ENCODE assay signal across 27 mouse cellular contexts in genomic region chr19:46672766-46673418, GRCm38 (mm10). TPM values are rescaled to one million over a fixed set of nuclear protein-coding genes. Genes with fewer than 3 reads are reported as not detected.
DNase-seq lines count a peak whose midpoint lies in the region; ATAC-seq and TF ChIP-seq lines count a peak whose summit lies in the region.
"Had no signal": no experiment of that assay in that cellular context is flagged by ENCODE, and none has a peak within 500 bp of the region (broad histone marks: within the 10 kb centered on the region; RNA-seq: fewer than 3 reads in every experiment).

Gene Cyp17a1, minus strand, starts transcription at chr19:46673172.

- H3K4me3 ChIP-seq in liver, adult 2 months (ENCODE audit: insufficient read depth, low read depth, low read length), result no peak within 1 kb of the TSS
- H3K4me3 ChIP-seq in kidney, embryonic 14.5 days (ENCODE audit: low read length), result no peak within 1 kb of the TSS
- H3K4me3 ChIP-seq: forebrain, embryonic 10.5 days; heart, embryonic 15.5 days; hindbrain, embryonic 15.5 days; midbrain, embryonic 12.5 days; neural tube, embryonic 13.5 days had no signal

- no peaks in the 10 kb centered on the region for H3K9me3 ChIP-seq in kidney, embryonic 14.5 days (ENCODE audit: control insufficient read depth, low read length)
- H3K9me3 ChIP-seq: forebrain, embryonic 10.5 days; heart, embryonic 15.5 days; hindbrain, embryonic 15.5 days; midbrain, embryonic 12.5 days; neural tube, embryonic 13.5 days had no signal

- 22% methylated on average over 5 of the region's 5 CpGs for WGBS in liver, adult 2 months
- WGBS in kidney, embryonic 14.5 days, result 47% methylated on average over 5 of the region's 5 CpGs

- DNase-seq in liver, adult 2 months (ENCODE audit: extremely low read depth, low read depth, low spot score), result peak; percentile 100
- DNase-seq in liver (no peak), MEL-GATA-1-ER (ENCODE audit: extremely low read depth, low read depth) (peak; percentile 77)
- peak; percentile 61 for DNase-seq in adrenal gland, postnatal 10 days
- no peak for DNase-seq in layer of hippocampus, postnatal 36 days
- DNase-seq: cerebellum, postnatal 14 days; forebrain, postnatal 0 days; heart, postnatal 4 days; kidney, adult 18-20 months; kidney, postnatal 10 days; lung, embryonic 14.5 days; lung, postnatal 4 days; thymus, postnatal 14 days had no signal

- H3K9ac ChIP-seq in liver, adult 2 months (ENCODE audit: low read depth, low read length), result peak within 1 kb of the TSS; percentile 45; the same call in 1 of the 2 replicates
- no peak within 1 kb of the TSS for H3K9ac ChIP-seq in kidney, embryonic 14.5 days (ENCODE audit: low read depth, low read length)
- H3K9ac ChIP-seq: forebrain, postnatal 0 days; heart, embryonic 15.5 days; hindbrain, embryonic 15.5 days; lung, embryonic 14.5 days; midbrain, embryonic 12.5 days; neural tube, embryonic 13.5 days had no signal

- TF ChIP-seq POLR2A in liver, adult 2 months (IDR thresholded peaks at IDR 0.05; ENCODE audit: extremely low read depth, insufficient read depth, low read length), result no peak

- TF ChIP-seq CTCF in liver, adult 2 months (IDR thresholded peaks at IDR 0.05; ENCODE audit: low read depth, low read length), result no peak

- H3K27ac ChIP-seq in liver, adult 2 months (replicated peaks; ENCODE audit: insufficient read depth, low read depth, low read length), result peak within 1 kb of the TSS; percentile 50
- no peak within 1 kb of the TSS for H3K27ac ChIP-seq in kidney, embryonic 14.5 days (ENCODE audit: low read depth, low read length)
- H3K27ac ChIP-seq: forebrain, embryonic 10.5 days; heart, embryonic 15.5 days; hindbrain, embryonic 15.5 days; midbrain, embryonic 12.5 days; neural tube, embryonic 13.5 days had no signal

- H3K4me1 ChIP-seq in liver, adult 2 months (ENCODE audit: control insufficient read depth, insufficient read depth, low read length), result peaks cover 32% of the 10 kb centered on the region
- no peaks in the 10 kb centered on the region for H3K4me1 ChIP-seq in kidney, embryonic 14.5 days (ENCODE audit: control insufficient read depth, insufficient read depth, low read length)
- H3K4me1 ChIP-seq: hindbrain, embryonic 15.5 days; midbrain, embryonic 12.5 days; neural tube, embryonic 13.5 days had no signal

- H3K36me3 ChIP-seq in liver, adult 2 months (ENCODE audit: control insufficient read depth, insufficient read depth, low read length), result no peaks in the 10 kb centered on the region
- no peaks in the 10 kb centered on the region for H3K36me3 ChIP-seq in kidney, embryonic 14.5 days (ENCODE audit: control insufficient read depth, insufficient read depth, low read length)
- H3K36me3 ChIP-seq: forebrain, embryonic 10.5 days; heart, embryonic 15.5 days; hindbrain, embryonic 15.5 days; midbrain, embryonic 12.5 days; neural tube, embryonic 13.5 days had no signal

- ATAC-seq in megakaryocyte progenitor cell, adult 5-6 weeks (replicated peaks; ENCODE audit: poor library complexity), result peak; percentile 52
- no peak for ATAC-seq in kidney, embryonic 14.5 days (ENCODE audit: low FRiP score, low TSS enrichment)
- ATAC-seq: forebrain, postnatal 0 days; Patski had no signal

- no peaks in the 10 kb centered on the region for H3K79me2 ChIP-seq in liver, adult 2 months (ENCODE audit: control insufficient read depth, insufficient read depth, low read length)

- no peak within 1 kb of the TSS for H3K4me2 ChIP-seq in kidney, embryonic 14.5 days (replicated peaks; ENCODE audit: low read depth, low read length)
- H3K4me2 ChIP-seq: heart, embryonic 15.5 days; hindbrain, embryonic 15.5 days; lung, embryonic 14.5 days; midbrain, embryonic 12.5 days; neural tube, embryonic 13.5 days had no signal

- no peaks in the 10 kb centered on the region for H3K27me3 ChIP-seq in liver, adult 2 months (ENCODE audit: control insufficient read depth, insufficient read depth, low read length)
- no peaks in the 10 kb centered on the region for H3K27me3 ChIP-seq in kidney, embryonic 14.5 days (ENCODE audit: control insufficient read depth, insufficient read depth, low read length)
- H3K27me3 ChIP-seq: hindbrain, embryonic 15.5 days; neural tube, embryonic 13.5 days had no signal

RNA-seq across cellular contexts. Expression of gene Cyp17a1, which starts in this region (rescaled TPM):
- 106 and 193 TPM in 2 replicates for total RNA-seq in liver, adult 2 months (2014; rRNA removed)
- 85.1 and 113 TPM in 2 replicates for polyA plus RNA-seq in liver, adult 2 months (2012; rRNA removed)
- total RNA-seq in adrenal gland, postnatal 10 days (2021), result 1 to 10 TPM; 1.3 to 9.6 TPM
- not detected in 2 replicates for total RNA-seq in megakaryocyte progenitor cell, adult 5-6 weeks (2015)
- total RNA-seq in megakaryocyte progenitor cell, adult 5-6 weeks (2017), result not detected in 2 replicates
- polyA plus RNA-seq in kidney, embryonic 14.5 days (2014; fragmentation: Nextera tagmentation; extraction: Ambion mirVana), result not detected in 2 replicates
- total RNA-seq in layer of hippocampus, postnatal 36 days (2021), result not detected
- total RNA-seq: forebrain, postnatal 0 days; granulocyte monocyte progenitor cell, adult 5-6 weeks; layer of hippocampus, adult 18-20 months; layer of hippocampus, postnatal 25 days; left cerebral cortex, postnatal 25 days had no signal
- polyA plus RNA-seq: brain, embryonic 14.5 days; C2C12; forebrain, embryonic 10.5 days; forebrain, postnatal 0 days; hindbrain, embryonic 15.5 days; lung, embryonic 14.5 days; midbrain, embryonic 12.5 days; neural tube, embryonic 13.5 days; Patski had no signal

Comparison
In these comparisons a context has a peak if more than half of its experiments do, and no peak if none do; other contexts are left out.
1. RNA of gene Cyp17a1 (total RNA-seq): 106 to 193 TPM in liver, adult 2 months; 1.3 to 9.6 TPM in adrenal gland, postnatal 10 days, not detected in megakaryocyte progenitor cell, adult 5-6 weeks and not detected in layer of hippocampus, postnatal 36 days; every median in the first group is over 10 times any median in the second.
2. RNA of gene Cyp17a1 (polyA plus RNA-seq): 85.1 to 113 TPM in liver, adult 2 months; not detected in kidney, embryonic 14.5 days; every median in the first group is over 10 times any median in the second.
3. DNase-seq: peak in liver, adult 2 months (single experiment), MEL-GATA-1-ER (single experiment) and adrenal gland, postnatal 10 days (single experiment); none in liver (single experiment) and layer of hippocampus, postnatal 36 days (0 of 2).
4. Peak in ATAC-seq in megakaryocyte progenitor cell, adult 5-6 weeks; RNA of the gene not detected or under 1 TPM.